ENCODE assay signal across 9 mouse cellular contexts in the genomic region with DNA sequence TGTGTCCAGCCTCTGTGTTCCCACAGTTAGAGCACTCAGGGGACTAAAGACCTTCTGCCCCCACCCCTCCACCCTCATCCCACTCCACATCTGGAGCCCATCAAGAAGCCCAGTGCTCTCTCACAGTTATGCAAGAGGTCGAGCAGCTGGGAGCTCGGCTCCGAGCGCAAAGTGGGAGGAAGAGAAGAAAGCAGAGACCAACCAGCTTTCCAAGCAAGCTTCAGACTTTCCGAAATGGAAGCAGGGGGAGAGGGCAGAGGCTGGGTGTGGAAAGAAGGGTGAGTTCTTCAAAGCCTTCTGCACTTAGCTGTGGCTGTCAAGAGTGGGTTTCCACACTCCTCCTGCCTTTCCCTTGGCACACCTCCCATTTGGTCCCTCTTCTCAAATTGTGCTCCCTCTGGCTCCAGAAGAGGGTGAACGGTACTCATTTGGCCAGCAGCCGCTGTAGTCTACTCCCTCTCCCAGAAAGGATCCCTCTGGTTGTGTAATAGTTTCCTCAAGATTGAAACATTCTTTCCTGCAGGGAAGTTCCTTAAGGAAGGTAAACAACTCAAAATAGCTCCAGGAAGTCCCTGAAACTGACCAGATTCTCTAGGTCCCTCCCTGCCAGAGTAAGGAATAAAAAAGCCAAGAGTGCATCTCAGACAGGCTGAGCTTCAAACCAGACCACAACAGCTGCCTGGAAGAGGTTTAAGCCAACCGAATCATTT. TPM values are rescaled to one million over a fixed set of nuclear protein-coding genes. Genes with fewer than 3 reads are reported as not detected.
DNase-seq lines count a peak whose midpoint lies in the region; ATAC-seq and TF ChIP-seq lines count a peak whose summit lies in the region.
"Had no signal": no experiment of that assay in that cellular context is flagged by ENCODE, and none has a peak within 500 bp of the region (broad histone marks: within the 10 kb centered on the region; RNA-seq: fewer than 3 reads in every experiment).

No protein-coding gene starts in this region.

- peak overlapping the region; percentile 67 for H3K27ac ChIP-seq in left cerebral cortex, adult 2 months
- H3K27ac ChIP-seq in heart, adult 2 months, result peak overlapping the region; percentile 97
- peak overlapping the region; percentile 95 for H3K27ac ChIP-seq in kidney, embryonic 16.5 days (ENCODE audit: low read length)
- peak overlapping the region; percentile 65 for H3K27ac ChIP-seq in olfactory bulb, adult 2 months (ENCODE audit: insufficient read depth, low read depth, low read length)
- H3K27ac ChIP-seq: hindbrain, embryonic 15.5 days had no signal

- TF ChIP-seq POLR2A in heart, adult 2 months (IDR thresholded peaks at IDR 0.05; ENCODE audit: insufficient read depth, low read depth, low read length), result peak; percentile 38; the same call in 1 of the 2 replicates
- no peak for TF ChIP-seq POLR2A in olfactory bulb, adult 2 months (IDR thresholded peaks at IDR 0.05; ENCODE audit: insufficient read depth, low read depth, low read length)

- peak; percentile 88 for TF ChIP-seq EP300 in heart, adult 2 months (IDR thresholded peaks at IDR 0.05; ENCODE audit: insufficient read depth, low read depth, low read length)

- TF ChIP-seq CTCF in left cerebral cortex, adult 2 months (IDR thresholded peaks at IDR 0.05), result no peak
- no peak for TF ChIP-seq CTCF in heart, adult 2 months (IDR thresholded peaks at IDR 0.05)
- no peak for TF ChIP-seq CTCF in olfactory bulb, adult 2 months (IDR thresholded peaks at IDR 0.05; ENCODE audit: insufficient read depth, low read depth, low read length)

- peaks cover 8% of the 10 kb centered on the region for H3K4me1 ChIP-seq in heart, adult 2 months (ENCODE audit: control insufficient read depth, insufficient read depth, low read length)
- peaks cover 38% of the 10 kb centered on the region for H3K4me1 ChIP-seq in kidney, embryonic 16.5 days (ENCODE audit: insufficient read depth, low read length)
- H3K4me1 ChIP-seq in olfactory bulb, adult 2 months (ENCODE audit: control insufficient read depth, insufficient read depth, low read length), result peaks cover 31% of the 10 kb centered on the region

- H3K36me3 ChIP-seq in heart, adult 2 months (ENCODE audit: control insufficient read depth, insufficient read depth, low read length), result no peaks in the 10 kb centered on the region
- peaks cover 10% of the 10 kb centered on the region for H3K36me3 ChIP-seq in kidney, embryonic 16.5 days (ENCODE audit: insufficient read depth, low read length)
- H3K36me3 ChIP-seq: hindbrain, embryonic 15.5 days had no signal

- no peaks in the 10 kb centered on the region for H3K27me3 ChIP-seq in heart, adult 2 months (ENCODE audit: control insufficient read depth, insufficient read depth, low read length)
- no peaks in the 10 kb centered on the region for H3K27me3 ChIP-seq in kidney, embryonic 16.5 days (ENCODE audit: insufficient read depth, low read length)

- 27% methylated on average over 8 of the region's 8 CpGs for WGBS in heart, adult 2 months
- WGBS in kidney, embryonic 16.5 days, result 24% methylated on average over 8 of the region's 8 CpGs
- 18% methylated on average over 8 of the region's 8 CpGs for WGBS in olfactory bulb, adult 2 months

- no peaks in the 10 kb centered on the region for H3K79me2 ChIP-seq in heart, adult 2 months (replicated peaks; ENCODE audit: control insufficient read depth, insufficient read depth, low read length)

- intact Hi-C loops in left cerebral cortex, adult 2 months (cut with DNase I), result no loop called here
- intact Hi-C loops in left cerebral cortex, postnatal 36 days (cut with DNase I), result loop anchor here (5.0 kb wide), 1 partner anchor 80 kb away; no protein-coding TSS in a partner anchor
- intact Hi-C loops in heart, adult 2 months (cut with DNase I), result loop anchor here (5.0 kb wide), 1 partner anchor 80 kb away; no protein-coding TSS in a partner anchor

- H3K4me2 ChIP-seq in kidney, embryonic 16.5 days (replicated peaks; ENCODE audit: low read depth, low read length), result peak overlapping the region; percentile 24; the same call in 1 of the 2 replicates
- H3K4me2 ChIP-seq: hindbrain, embryonic 15.5 days had no signal

- H3K4me3 ChIP-seq in left cerebral cortex, adult 2 months, result no peak overlapping the region
- no peak overlapping the region for H3K4me3 ChIP-seq in heart, adult 2 months
- no peak overlapping the region for H3K4me3 ChIP-seq in kidney, embryonic 16.5 days (ENCODE audit: low read length)
- H3K4me3 ChIP-seq in olfactory bulb, adult 2 months (ENCODE audit: insufficient read depth, low read depth, low read length), result no peak overlapping the region
- H3K4me3 ChIP-seq: hindbrain, embryonic 15.5 days had no signal

- H3K9ac ChIP-seq in heart, adult 2 months (ENCODE audit: low read depth, low read length), result no peak overlapping the region
- 0 out of 2 replicates have a peak overlapping the region, but pooled peaks have one; percentile 1 for H3K9ac ChIP-seq in kidney, embryonic 16.5 days (replicated peaks; ENCODE audit: low read length)
- H3K9ac ChIP-seq: hindbrain, embryonic 15.5 days had no signal

- H3K9me3 ChIP-seq in kidney, embryonic 16.5 days (ENCODE audit: low read length), result no peaks in the 10 kb centered on the region; the same call in 1 of the 2 replicates
- H3K9me3 ChIP-seq: hindbrain, embryonic 15.5 days had no signal

- no peak for DNase-seq in left cerebral cortex, adult 2 months (ENCODE audit: extremely low spot score in 1 of 2, low spot score in 2 of 2)
- no peak for DNase-seq in left cerebral cortex, postnatal 36 days (ENCODE audit: low spot score in 2 of 2)
- DNase-seq in heart, adult 2 months, result peak; percentile 77 to 86
- DNase-seq in cerebellum, adult 9-10 months, result no peak
- no peak for DNase-seq in spleen, postnatal 10 days (ENCODE audit: low spot score in 2 of 2)
- DNase-seq in frontal cortex, adult 2 months (ENCODE audit: extremely low spot score in 1 of 2, low spot score in 1 of 2), result no peak

- ATAC-seq in kidney, embryonic 16.5 days (ENCODE audit: low FRiP score, low TSS enrichment), result peak; percentile 21; the same call in 1 of the 2 replicates

RNA-seq across cellular contexts. Expression of a gene that starts 2.4 kb away (rescaled TPM):
- 10 to 100 TPM; 62.0 to 75.6 TPM for total RNA-seq in left cerebral cortex, adult 2 months (2021)
- total RNA-seq in left cerebral cortex, postnatal 36 days (2021), result 10 to 100 TPM; 74.9 to 86.3 TPM
- total RNA-seq in heart, adult 2 months (2021), result 100 to 1,000 TPM; 104 to 108 TPM
- 146 and 165 TPM in 2 replicates for polyA plus RNA-seq in heart, adult 2 months (2012; rRNA removed)
- polyA plus RNA-seq in kidney, embryonic 16.5 days (2015; fragmentation: Nextera tagmentation; extraction: Ambion mirVana), result 37.0 and 37.6 TPM in 2 replicates
- not detected in 2 replicates for polyA plus RNA-seq in olfactory bulb, adult 2 months (2012; ENCODE audit: insufficient read depth, insufficient read length, low replicate concordance, missing spikeins)
- polyA plus RNA-seq in frontal cortex, adult 2 months (2012; rRNA removed), result 138 and 146 TPM in 2 replicates

RNA-seq across cellular contexts. Expression of a gene that starts 30.2 kb away (rescaled TPM):
- total RNA-seq in left cerebral cortex, adult 2 months (2021), result 100 to 1,000 TPM in 1 of 2 experiments, 10 to 100 TPM in 1; 78.3 to 102 TPM
- total RNA-seq in left cerebral cortex, postnatal 36 days (2021), result 10 to 100 TPM; 89.0 to 99.0 TPM
- 10 to 100 TPM; 78.6 to 93.9 TPM for total RNA-seq in heart, adult 2 months (2021)
- polyA plus RNA-seq in heart, adult 2 months (2012; rRNA removed), result 28.2 and 57.5 TPM in 2 replicates
- 217 and 219 TPM in 2 replicates for polyA plus RNA-seq in kidney, embryonic 16.5 days (2015; fragmentation: Nextera tagmentation; extraction: Ambion mirVana)
- 192 TPM in 1 of 2 replicates, not detected in the other for polyA plus RNA-seq in olfactory bulb, adult 2 months (2012; ENCODE audit: insufficient read depth, insufficient read length, low replicate concordance, missing spikeins)
- polyA plus RNA-seq in frontal cortex, adult 2 months (2012; rRNA removed), result 55.6 and 57.7 TPM in 2 replicates

RNA-seq across cellular contexts. Expression of a gene that starts 30.3 kb away (rescaled TPM):
- total RNA-seq in left cerebral cortex, adult 2 months (2021), result 10 to 100 TPM; 60.7 to 67.5 TPM
- 10 to 100 TPM; 65.0 to 72.9 TPM for total RNA-seq in left cerebral cortex, postnatal 36 days (2021)
- total RNA-seq in heart, adult 2 months (2021), result 10 to 100 TPM; 22.7 to 27.8 TPM
- polyA plus RNA-seq in heart, adult 2 months (2012; rRNA removed), result 28.3 and 36.1 TPM in 2 replicates
- 100 and 111 TPM in 2 replicates for polyA plus RNA-seq in kidney, embryonic 16.5 days (2015; fragmentation: Nextera tagmentation; extraction: Ambion mirVana)
- polyA plus RNA-seq in olfactory bulb, adult 2 months (2012; ENCODE audit: insufficient read depth, insufficient read length, low replicate concordance, missing spikeins), result not detected in 2 replicates
- 90.9 and 96.6 TPM in 2 replicates for polyA plus RNA-seq in frontal cortex, adult 2 months (2012; rRNA removed)

Comparison
In these comparisons a context has a peak if more than half of its experiments do, and no peak if none do; other contexts are left out.
1. DNase-seq: peak in heart, adult 2 months (2 of 2); none in left cerebral cortex, adult 2 months (0 of 2), left cerebral cortex, postnatal 36 days (0 of 2), cerebellum, adult 9-10 months (single experiment), spleen, postnatal 10 days (0 of 2) and frontal cortex, adult 2 months (0 of 2).
2. RNA of a gene that starts 30.3 kb away (polyA plus RNA-seq): 100 to 111 TPM in kidney, embryonic 16.5 days, 90.9 to 96.6 TPM in frontal cortex, adult 2 months and 28.3 to 36.1 TPM in heart, adult 2 months; not detected in olfactory bulb, adult 2 months; every median in the first group is over 10 times any median in the second.
3. Peak in every context shown above with its lines, with median percentiles within 50 percentile points of each other: H3K27ac ChIP-seq.